Mouse (Mus musculus): ENCODE results near the gene Tm4sf1.

Tm4sf1 gene

DNA sequence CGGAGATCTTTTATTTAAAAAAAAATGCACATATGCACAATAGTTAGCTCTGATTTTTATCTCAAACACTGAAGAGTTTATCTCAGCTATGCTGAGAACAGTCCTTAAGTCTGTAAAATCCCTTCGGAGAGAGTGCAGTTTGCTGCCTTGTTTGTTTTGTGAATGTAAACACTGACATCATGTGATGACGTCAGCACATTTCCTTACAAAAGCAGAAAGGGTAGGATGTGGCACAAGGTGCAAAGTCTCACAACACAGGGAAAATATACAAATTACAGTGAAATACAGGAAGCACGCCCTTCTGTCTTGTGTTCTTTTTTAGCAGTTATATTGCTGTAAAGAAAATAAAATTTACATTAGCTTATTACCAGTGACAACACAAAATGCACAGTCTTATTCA is 14.3 kb downstream of the Tm4sf1 start:
- no peak for DNase-seq

DNA sequence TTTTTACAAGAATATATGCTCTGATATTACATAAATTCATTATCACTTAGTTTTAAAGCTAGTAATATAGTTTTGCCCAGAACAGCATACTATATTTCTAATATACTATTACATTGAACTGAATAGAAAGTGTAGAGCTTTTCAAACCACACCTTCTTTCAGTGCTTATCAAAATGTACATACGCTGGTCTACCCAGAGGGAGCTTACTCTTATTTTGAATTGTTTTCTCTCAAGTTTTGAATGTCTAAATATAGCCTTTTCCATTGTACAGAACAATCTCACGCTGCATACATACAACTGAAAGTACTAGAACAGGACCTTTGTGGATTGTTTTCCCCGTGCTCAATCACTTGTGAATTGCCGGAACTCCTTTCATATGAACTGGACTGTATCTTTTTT is 23.6 kb downstream of the Tm4sf1 start:
- DNase-seq = no peak

DNA sequence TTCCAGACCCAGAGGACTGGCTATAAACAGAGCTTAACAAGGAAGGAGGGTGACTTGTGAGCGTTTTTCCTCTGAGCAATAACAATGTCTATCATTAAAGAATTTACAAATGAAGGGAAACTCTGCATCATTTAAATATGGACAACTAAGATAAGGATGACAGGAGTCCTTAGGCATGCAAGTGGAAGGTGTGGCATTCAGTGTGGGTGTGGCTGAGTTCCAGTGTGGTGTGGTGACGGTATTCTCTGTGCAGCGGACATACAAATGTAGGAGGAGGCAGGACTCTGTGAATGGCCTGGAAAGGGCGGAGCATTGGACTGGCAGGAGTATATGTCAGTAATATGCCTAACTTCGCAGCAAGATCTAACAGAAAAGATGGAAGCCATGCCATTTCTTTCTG is 24.3 kb downstream of the Tm4sf1 start:
- no peak for DNase-seq

DNA sequence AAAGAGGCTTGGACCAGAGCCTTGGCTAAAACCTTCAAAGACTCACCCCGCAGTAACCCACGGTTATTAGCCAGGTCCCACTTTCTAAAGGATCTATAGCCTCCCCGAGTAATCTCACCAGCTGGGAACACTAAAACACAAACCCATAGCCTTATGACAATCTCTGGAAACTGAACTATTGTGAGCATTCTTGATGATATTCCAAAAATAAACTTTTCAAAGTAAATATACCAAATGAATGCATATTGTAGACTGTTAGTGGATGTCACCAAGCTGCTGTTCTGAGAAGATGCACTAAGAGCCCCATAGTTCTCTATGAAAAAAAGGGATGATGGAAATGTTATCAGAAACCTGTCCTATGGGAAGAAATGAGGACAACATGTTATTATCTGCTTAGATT is 25.0 kb downstream of the Tm4sf1 start:
- no peak for DNase-seq

DNA sequence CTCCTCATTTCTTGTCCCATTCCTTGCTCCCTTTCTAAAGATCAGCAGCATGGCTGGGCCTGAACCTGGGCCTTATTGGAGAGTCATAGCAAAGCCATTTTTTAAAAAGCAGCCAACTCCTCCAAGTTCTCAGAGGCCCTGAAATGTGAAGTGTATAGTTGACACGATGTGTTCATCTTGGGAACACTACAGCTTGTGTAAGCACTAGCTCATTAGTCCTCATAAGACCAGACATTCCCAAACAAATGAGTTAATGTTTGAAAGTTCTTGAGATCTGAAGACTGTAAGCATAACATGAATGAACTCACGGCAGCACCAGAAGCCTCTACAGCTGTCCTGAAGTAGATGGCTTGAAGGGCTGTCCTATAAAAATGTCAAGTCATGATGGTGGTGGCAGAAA is 32.8 kb downstream of the Tm4sf1 start:
- no peak for DNase-seq

DNA sequence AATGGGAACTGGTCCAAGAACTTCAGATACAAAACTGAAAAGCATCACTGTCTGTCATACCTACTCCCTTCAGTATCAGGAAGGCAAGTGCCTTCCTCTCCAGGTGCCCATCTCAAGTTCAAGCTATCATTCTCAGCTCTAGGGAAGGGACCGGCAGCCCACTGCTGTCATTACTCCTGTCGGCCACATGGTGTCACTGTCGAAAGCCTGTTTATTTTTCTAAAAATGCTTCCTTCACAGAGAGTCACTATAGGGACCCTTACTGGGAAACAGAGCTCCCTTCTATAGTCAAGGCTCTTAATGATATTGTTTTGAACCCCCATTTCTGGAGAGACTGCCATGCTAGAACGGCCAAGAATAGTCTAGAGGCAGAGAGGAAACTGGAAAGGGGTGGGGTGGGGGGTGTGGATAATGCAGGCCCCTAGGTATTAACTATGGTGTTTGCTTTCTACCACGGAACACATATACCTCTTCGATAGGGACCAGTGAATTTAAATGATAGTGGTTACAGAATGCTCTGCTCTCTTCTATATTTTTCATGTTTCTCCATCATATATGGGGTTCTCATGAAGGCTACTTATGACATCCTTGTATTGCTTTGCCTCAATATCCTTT is 34.1 kb downstream of the Tm4sf1 start:
- DNase-seq = no peak

DNA sequence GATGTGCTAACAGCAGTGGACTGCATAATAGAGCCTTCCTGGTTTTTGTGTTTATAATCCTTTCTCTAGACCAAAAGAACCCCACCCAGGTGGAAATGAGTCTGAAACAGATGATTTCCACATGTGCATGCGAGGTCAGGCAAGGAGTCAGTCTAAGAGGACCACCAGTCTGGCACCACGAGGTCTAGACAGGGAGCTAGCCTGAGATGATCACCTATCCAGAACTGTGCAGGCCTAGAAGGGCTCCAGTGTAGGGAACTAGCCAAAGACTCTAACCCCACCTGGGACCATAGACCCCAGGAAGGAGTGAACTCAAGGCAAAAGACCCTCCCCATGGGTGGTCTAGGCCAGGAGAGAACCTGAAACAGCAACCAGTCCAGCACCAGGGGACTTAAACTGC is 48.7 kb downstream of the Tm4sf1 start:
- no peak for DNase-seq

DNA sequence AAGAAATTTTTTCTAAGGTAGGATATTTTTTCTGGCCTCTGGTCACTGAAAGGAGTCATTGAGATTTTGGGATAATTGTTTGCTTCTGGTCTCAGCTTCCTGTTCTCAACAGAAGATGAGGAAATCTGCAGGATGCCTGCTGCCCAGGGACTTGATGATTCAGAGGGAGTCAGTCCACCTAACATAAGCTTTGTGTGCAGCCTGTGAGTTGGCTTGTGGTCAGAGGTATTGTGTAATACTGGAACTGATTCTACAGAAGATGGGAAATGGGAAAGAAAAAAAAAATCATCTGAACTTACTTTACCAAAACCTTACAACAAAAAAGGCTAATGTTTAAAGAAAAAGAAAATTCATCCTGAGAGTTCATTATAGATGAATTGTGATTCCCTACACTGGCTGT is 49.2 kb downstream of the Tm4sf1 start:
- DNase-seq = no peak

DNA sequence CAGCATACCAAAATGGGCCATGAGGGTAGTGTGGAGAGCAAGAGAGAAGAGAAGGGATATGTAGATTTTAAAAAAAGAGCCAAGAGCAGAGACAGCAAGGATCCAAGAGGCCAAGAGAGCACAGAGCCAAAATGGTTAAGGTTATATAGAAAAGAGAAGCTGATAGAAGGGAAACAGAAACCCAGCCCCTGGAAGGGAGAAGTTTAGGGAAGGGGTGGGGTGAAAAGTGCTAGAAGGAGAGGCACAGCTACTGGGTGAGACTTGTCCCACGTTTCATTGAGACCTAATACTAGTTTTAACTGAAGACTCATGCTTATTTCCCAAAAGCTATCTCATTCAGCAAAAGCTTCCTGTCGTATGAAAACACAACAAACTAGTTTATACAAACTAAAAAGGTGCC is 56.5 kb downstream of the Tm4sf1 start:
- no peak for DNase-seq
